Mouse (Mus musculus) adrenal gland, postnatal 36 days (tissue): ENCODE results near the gene St13. TPM values are rescaled to one million over a fixed set of nuclear protein-coding genes. Genes with fewer than 3 reads are reported as not detected.

ENCODE experiments used
- DNase-seq, 2 experiments: peaks; one replicate each; pipeline ENCODE4 v3.0.0; 2021; ENCODE audit warnings: mixed read lengths in 1 of 2
- total RNA-seq, 2 experiments: library from RNA; stranded (reverse); gene quantifications; 2 replicates each; pipeline ENCODE4 v1.2.3; 2021

Gene St13
- total RNA-seq, 2 experiments from 2014 or later = 223 to 268 TPM

- no peak for DNase-seq
These were observed 80.4 kb downstream of the St13 start for GRCm38 (mm10) chr15:81319462-81319861.

- DNase-seq = no peak
These were observed 85.9 kb downstream of the St13 start for GRCm38 (mm10) chr15:81313928-81314327.

Other genes with a start within 250 kb of the St13 start
- gene Mrtfa, start 209.3 kb downstream of the St13 start, total RNA-seq = 10 to 100 TPM; 28.6 to 31.0 TPM
- gene Mchr1, start 164.6 kb downstream of the St13 start, total RNA-seq = under 1 TPM; 0.33 to 0.53 TPM
- 100 to 1,000 TPM in 1 of 2 experiments, 10 to 100 TPM in 1; 79.2 to 106 TPM for gene Slc25a17, start 39.3 kb downstream of the St13 start, total RNA-seq
- gene Xpnpep3, start 61 bp upstream of the St13 start, total RNA-seq = 10 to 100 TPM; 24.3 to 26.8 TPM
- not detected for gene Dnajb7, start 8.2 kb upstream of the St13 start, total RNA-seq
- gene Rbx1, start 66.2 kb upstream of the St13 start, total RNA-seq = 100 to 1,000 TPM; 147 to 151 TPM
- 10 to 100 TPM; 69.0 to 69.7 TPM for gene Ep300, start 185.3 kb upstream of the St13 start, total RNA-seq